Mouse (Mus musculus) embryonic facial prominence, embryonic 11.5 days (tissue): ENCODE data around the gene Dcaf7. TPM values are rescaled to one million over a fixed set of nuclear protein-coding genes. Genes with fewer than 3 reads are reported as not detected.
"Not testable (repeated sequence)": the region's sequence is repeated elsewhere in the genome, so short reads cannot be mapped to it uniquely, and the experiment has no call there.

ENCODE experiments used
- ATAC-seq: fragments of 200-750 bp; cut with Nextera tagmentation; replicated peaks from 2 replicates; pipeline ENCODE4 v1.8.0; 2017; ENCODE audit warnings: low read depth; ENCODE audit not compliant: insufficient number of reproducible peaks, low FRiP score, low TSS enrichment
- DNase-seq: peaks from one replicate; pipeline ENCODE4 v3.0.0-alpha.2; 2015; ENCODE audit warnings: low spot score
- H3K27ac ChIP-seq: fragments of 300-500 bp; sonication (generic); replicated peaks from 2 replicates; pipeline ENCODE4 v1.5.1; 2014; ENCODE audit warnings: mild to moderate bottlenecking, low read depth, low read length, control low read depth
- H3K27me3 ChIP-seq: fragments of 300-500 bp; sonication (generic); 2 replicates; pipeline ENCODE4 v1.6.1; 2014; ENCODE audit warnings: mild to moderate bottlenecking, low read length, moderate library complexity, mixed read lengths; ENCODE audit not compliant: control insufficient read depth, insufficient read depth
- H3K36me3 ChIP-seq: fragments of 300-500 bp; sonication (generic); replicated peaks from 2 replicates; pipeline ENCODE4 v1.6.1; 2014; ENCODE audit warnings: low read depth, mild to moderate bottlenecking, low read length, moderate library complexity, mixed read lengths; ENCODE audit not compliant: control insufficient read depth, insufficient read depth
- H3K4me1 ChIP-seq: fragments of 300-500 bp; sonication (generic); 2 replicates; pipeline ENCODE4 v1.6.1; 2014; ENCODE audit warnings: low read length, mixed read lengths; ENCODE audit not compliant: control insufficient read depth, insufficient read depth
- H3K4me2 ChIP-seq: fragments of 300-500 bp; sonication (generic); 2 replicates; pipeline ENCODE4 v1.6.1; 2014; ENCODE audit warnings: low read depth, mild to moderate bottlenecking, control low read depth, low read length, moderate library complexity
- H3K4me3 ChIP-seq: fragments of 300-500 bp; sonication (generic); 2 replicates; pipeline ENCODE4 v1.5.1; 2014; ENCODE audit warnings: low read depth, low read length, control low read depth
- H3K9ac ChIP-seq: fragments of 300-500 bp; sonication (generic); replicated peaks from 2 replicates; pipeline ENCODE4 v1.6.1; 2014; ENCODE audit warnings: mild to moderate bottlenecking, control low read depth, low read length
- H3K9me3 ChIP-seq: fragments of 300-500 bp; sonication (generic); replicated peaks from 2 replicates; pipeline ENCODE4 v1.6.1; 2016; ENCODE audit warnings: mild to moderate bottlenecking, low read length, inconsistent platforms, mixed read lengths; ENCODE audit not compliant: control insufficient read depth
- whole genome bisulfite sequencing: fragments of 180-500 bp; shearing (Covaris S2); extraction: QIAGEN DNeasy Blood & Tissue Kit; methylation state at CpG from one replicate; pipeline ENCODE4 v1.1.7; 2014; 5-methylcytosine and 5-hydroxymethylcytosine counted together
- polyA plus RNA-seq: library from polyadenylated mRNA; unstranded; fragments of >200 nt; fragmentation: Nextera tagmentation; extraction: Ambion mirVana; gene quantifications from 2 replicates; pipeline ENCODE4 v1.2.1, GENCODE M21; 2014

Dcaf7 gene
- polyA plus RNA-seq, 1 experiment from 2014 or later, result 59.9 TPM

GRCm38 (mm10) chr11:106026465-106027151 lies 10.1 kb upstream of the Dcaf7 start:
- H3K4me3 ChIP-seq, result no peak overlapping the region
- no peak overlapping the region for H3K27ac ChIP-seq
- no peak overlapping the region for H3K4me2 ChIP-seq
- DNase-seq (peak; percentile 59), ATAC-seq (no peak; the same call in 1 of the 2 replicates)
- H3K9ac ChIP-seq, result no peak overlapping the region
- 38% methylated on average over 10 of the region's 11 CpGs for WGBS
- H3K27me3 ChIP-seq, result no peaks in the 10 kb centered on the region; the same call in 1 of the 2 replicates
- H3K36me3 ChIP-seq, result no peaks in the 10 kb centered on the region
- H3K4me1 ChIP-seq, result no peaks in the 10 kb centered on the region
- no peaks in the 10 kb centered on the region for H3K9me3 ChIP-seq

- Histone ChIP-seq H3K27me3 (no peaks in the 10 kb centered on the region), H3K36me3 (no peaks in the 10 kb centered on the region), H3K9me3 (no peaks in the 10 kb centered on the region), H3K27ac (no peak overlapping the region), H3K4me2 (no peak overlapping the region), H3K9ac (no peak overlapping the region), H3K4me1 (no peaks in the 10 kb centered on the region), H3K4me3 (no peak overlapping the region)
- WGBS, result 78% methylated on average over 5 of the region's 5 CpGs
- ATAC-seq (no peak), DNase-seq (no peak)
These were observed 9.1 kb upstream of the Dcaf7 start for GRCm38 (mm10) chr11:106027607-106028006.

- H3K4me2 ChIP-seq, H3K27me3 ChIP-seq, H3K4me1 ChIP-seq, H3K27ac ChIP-seq, ATAC-seq, H3K36me3 ChIP-seq, H3K9ac ChIP-seq, H3K9me3 ChIP-seq, DNase-seq: not testable (repeated sequence)
- WGBS, result 50% methylated on average over 1 of the region's 25 CpGs
- peak overlapping the region; percentile 23 for H3K4me3 ChIP-seq
These were observed 4.6 kb upstream of the Dcaf7 start for GRCm38 (mm10) chr11:106032074-106032473.

- ATAC-seq (no peak), DNase-seq (peak; percentile 80)
- Histone ChIP-seq H3K4me1 (no peaks in the 10 kb centered on the region; the same call in 1 of the 2 replicates), H3K9ac (peak overlapping the region; percentile 10; the same call in 1 of the 2 replicates), H3K27me3 (no peaks in the 10 kb centered on the region), H3K36me3 (no peaks in the 10 kb centered on the region), H3K9me3 (no peaks in the 10 kb centered on the region), H3K4me3 (no peak overlapping the region), H3K4me2 (peak overlapping the region; percentile 16; the same call in 1 of the 2 replicates), H3K27ac (peak overlapping the region; percentile 38; the same call in 1 of the 2 replicates)
- 46% methylated on average over 11 of the region's 11 CpGs for WGBS
These were observed 3.2 kb upstream of the Dcaf7 start for GRCm38 (mm10) chr11:106033491-106033919.

DNA sequence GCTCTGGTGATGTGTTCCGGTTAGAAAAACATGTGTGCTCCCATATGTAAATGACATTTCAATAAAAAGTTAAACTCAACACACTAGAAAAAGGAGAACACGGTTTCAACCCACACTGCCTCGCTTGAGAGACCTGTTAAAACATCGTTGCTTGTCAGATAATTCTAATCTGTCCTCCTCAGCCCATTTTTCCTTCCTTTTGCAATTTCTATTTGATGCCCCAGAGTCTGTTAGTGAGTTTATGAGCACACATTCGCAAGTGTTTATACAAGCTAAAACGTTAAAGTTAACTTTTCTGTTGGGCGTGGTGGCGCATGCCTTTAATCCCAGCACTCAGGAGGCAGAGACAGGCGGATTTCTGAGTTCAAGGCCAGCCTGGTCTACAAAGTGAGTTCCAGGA lies 1.7 kb upstream of the Dcaf7 start:
- no peaks in the 10 kb centered on the region for H3K9me3 ChIP-seq
- WGBS, result 87% methylated on average over 9 of the region's 9 CpGs
- H3K36me3 ChIP-seq, result no peaks in the 10 kb centered on the region
- H3K4me1 ChIP-seq, result no peaks in the 10 kb centered on the region; the same call in 1 of the 2 replicates
- no peak overlapping the region for H3K4me2 ChIP-seq
- H3K9ac ChIP-seq, result no peak overlapping the region
- H3K27ac ChIP-seq, result no peak overlapping the region
- H3K4me3 ChIP-seq, result no peak overlapping the region
- no peaks in the 10 kb centered on the region for H3K27me3 ChIP-seq
- DNase-seq (no peak), ATAC-seq (no peak)

GRCm38 (mm10) chr11:106037418-106037751 lies 713 bp downstream of the Dcaf7 start:
- Histone ChIP-seq H3K27me3 (no peaks in the 10 kb centered on the region), H3K4me2 (peak overlapping the region; percentile 82), H3K9me3 (no peaks in the 10 kb centered on the region), H3K27ac (peak overlapping the region; percentile 76; the same call in 1 of the 2 replicates), H3K36me3 (no peaks in the 10 kb centered on the region), H3K4me1 (no peaks in the 10 kb centered on the region; the same call in 1 of the 2 replicates), H3K9ac (peak overlapping the region; percentile 89), H3K4me3 (peak overlapping the region; percentile 99)
- no peak; the same call in 1 of the 2 replicates for ATAC-seq
- under 1% methylated on average over 13 of the region's 13 CpGs for WGBS
- DNase-seq, result peak; percentile 69

DNA sequence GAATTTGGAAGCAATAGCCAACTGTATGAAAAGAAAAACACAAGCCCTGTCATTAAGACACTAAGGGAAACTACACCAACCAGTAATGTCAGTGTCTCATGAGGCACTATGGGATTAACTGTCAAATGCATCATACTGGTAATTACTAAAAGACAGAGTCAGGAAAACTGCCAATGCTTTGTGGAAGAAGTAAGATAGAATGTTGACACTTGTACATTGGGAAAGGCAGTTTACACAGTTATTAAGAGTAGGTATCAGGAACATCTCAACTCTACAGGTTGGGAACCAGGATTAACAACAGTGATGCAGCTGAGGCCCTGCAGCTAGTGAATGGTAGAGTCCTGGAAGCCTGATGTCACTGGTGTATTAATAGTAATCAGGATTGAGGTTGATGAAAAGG lies 7.7 kb downstream of the Dcaf7 start:
- Histone ChIP-seq H3K4me2 (no peak overlapping the region), H3K9me3 (no peaks in the 10 kb centered on the region), H3K36me3 (no peaks in the 10 kb centered on the region; the same call in 1 of the 2 replicates), H3K4me3 (no peak overlapping the region), H3K4me1 (no peaks in the 10 kb centered on the region), H3K9ac (no peak overlapping the region), H3K27me3 (no peaks in the 10 kb centered on the region), H3K27ac (no peak overlapping the region)
- no peak for ATAC-seq
- no peak for DNase-seq

GRCm38 (mm10) chr11:106045256-106045655 lies 8.6 kb downstream of the Dcaf7 start:
- 94% methylated on average over 1 of the region's 1 CpGs for WGBS

More at GRCm38 (mm10) chr11:106045256-106045655, 8.6 kb downstream of the Dcaf7 start:
- H3K9me3 ChIP-seq, result no peaks in the 10 kb centered on the region
- no peak overlapping the region for H3K4me3 ChIP-seq
- DNase-seq (no peak), ATAC-seq (no peak)
- no peak overlapping the region for H3K9ac ChIP-seq
- H3K4me2 ChIP-seq, result no peak overlapping the region
- H3K36me3 ChIP-seq, result no peaks in the 10 kb centered on the region; the same call in 1 of the 2 replicates
- H3K27me3 ChIP-seq, result no peaks in the 10 kb centered on the region
- H3K27ac ChIP-seq, result no peak overlapping the region
- H3K4me1 ChIP-seq, result no peaks in the 10 kb centered on the region
